Mouse (Mus musculus) MN1 (cell line): ENCODE measurements around the gene Arrb2.
"Not testable (repeated sequence)": the region's sequence is repeated elsewhere in the genome, so short reads cannot be mapped to it uniquely, and the experiment has no call there.

ENCODE experiments used
- DNase-seq: peaks from one replicate; pipeline ENCODE4 v3.0.0-alpha.2; 2016; ENCODE audit warnings: low spot score

Gene Arrb2

DNA sequence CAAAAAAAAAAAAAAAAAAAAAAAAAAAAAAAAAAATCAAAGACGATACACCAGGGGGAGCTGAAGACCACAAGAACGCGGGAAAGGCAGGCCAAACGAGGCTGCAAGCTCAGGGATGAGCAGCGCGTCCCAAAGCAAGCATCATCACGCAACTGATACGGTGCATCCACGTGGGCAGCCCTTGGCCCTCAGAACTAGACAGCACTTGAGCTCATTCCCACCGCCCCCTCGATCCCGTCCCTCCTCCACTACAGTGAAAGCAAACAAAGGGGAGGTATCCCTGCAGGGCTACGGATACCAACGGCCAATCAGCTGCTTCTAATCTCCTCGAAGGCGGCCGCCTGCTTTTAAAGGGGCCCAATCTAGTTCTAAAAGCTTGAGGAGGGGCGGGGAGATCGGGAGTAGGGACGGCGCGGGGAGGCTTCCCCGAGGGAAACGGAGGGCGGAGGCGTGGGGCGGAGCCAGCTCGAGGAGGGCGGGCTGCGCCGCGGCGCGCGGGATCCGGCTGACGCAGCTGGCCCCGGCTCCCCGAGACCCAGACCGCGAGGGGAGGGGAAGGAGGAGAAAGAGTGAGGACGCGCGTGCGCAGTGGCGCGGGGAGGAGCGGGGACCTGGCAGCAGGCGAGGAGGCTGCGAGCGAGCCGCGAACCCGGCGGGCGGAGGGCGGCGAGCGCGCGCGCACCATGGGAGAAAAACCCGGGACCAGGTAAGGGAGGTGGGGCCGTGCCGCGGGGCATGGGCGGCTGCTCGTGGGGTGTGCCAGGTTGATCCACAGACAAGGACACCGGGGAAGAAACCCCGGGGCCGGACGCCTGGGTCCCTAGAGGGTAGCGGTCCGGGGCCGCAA is at the start of gene Arrb2:
Gene Arrb2 (plus strand): TSS at position 588 of the 847 bp plus-strand sequence.
- DNase-seq, result peak; percentile 97

- DNase-seq, result no peak
Observed at GRCm38 (mm10) chr11:70384136-70384535, 48.3 kb upstream of the Arrb2 start.

DNA sequence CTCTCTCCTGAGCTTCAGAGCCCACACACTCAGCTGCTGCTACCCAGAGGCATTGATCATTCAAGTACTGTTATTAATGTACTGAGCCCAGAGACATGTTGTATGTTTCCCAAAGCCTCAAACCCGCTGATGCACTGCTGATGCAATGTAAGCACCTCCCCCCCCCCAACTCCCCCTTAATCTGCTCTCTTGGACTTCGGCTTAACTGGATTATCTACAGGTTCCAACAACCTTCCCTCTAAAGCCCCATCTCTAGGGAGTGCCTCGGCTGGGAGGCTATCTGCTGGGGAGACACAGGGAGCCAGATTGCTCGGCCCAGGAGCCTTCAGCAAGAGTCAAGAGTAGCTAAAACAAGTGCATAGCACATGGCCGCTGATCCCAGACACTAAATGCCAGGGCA is 45.0 kb upstream of the Arrb2 start:
- peak; percentile 27 for DNase-seq

DNA sequence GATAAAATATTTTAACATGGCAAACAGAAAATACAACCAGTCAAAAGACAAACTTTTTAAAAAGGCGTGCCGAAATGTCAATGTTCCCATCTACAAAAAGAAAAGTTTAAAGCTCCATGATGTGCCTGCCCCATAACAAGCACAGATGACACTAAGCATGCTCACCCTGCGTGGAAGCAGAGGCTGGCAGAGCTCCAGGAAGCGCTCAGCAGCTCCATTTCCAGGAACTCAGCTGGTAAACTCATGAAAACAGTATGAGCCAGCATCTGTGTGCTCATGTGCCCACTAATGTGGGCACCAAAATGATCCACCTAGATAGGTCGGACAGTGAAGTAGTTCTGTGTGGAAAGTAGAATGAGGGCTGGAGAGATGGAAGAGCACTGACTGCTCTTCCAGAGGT is 43.0 kb upstream of the Arrb2 start:
- DNase-seq, result no peak

DNA sequence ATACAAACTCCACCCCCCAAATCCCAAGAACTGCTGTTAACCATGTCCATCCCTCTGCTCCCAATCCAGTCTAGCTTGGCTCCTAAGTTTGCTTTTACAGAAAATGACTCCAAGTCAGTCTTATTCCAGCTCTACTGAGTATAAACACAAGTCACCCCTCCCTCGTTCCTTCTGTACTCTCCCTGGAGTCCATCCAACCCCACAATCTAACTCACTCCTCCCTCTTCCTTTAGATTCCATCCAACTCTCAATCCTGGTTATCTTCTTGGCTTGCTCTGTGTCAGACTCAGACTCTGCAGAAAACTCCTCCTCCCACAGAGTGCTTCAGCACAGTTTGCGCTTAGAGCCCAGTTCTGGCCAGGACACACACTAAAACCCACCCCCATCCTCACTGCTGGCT is 28.8 kb upstream of the Arrb2 start:
- no peak for DNase-seq

GRCm38 (mm10) chr11:70409594-70410296 is 22.7 kb upstream of the Arrb2 start, which contains the start of gene Pelp1:
TSS of gene Pelp1 (minus strand) at chr11:70410031.
- peak; percentile 96 for DNase-seq

GRCm38 (mm10) chr11:70410297-70410643 is 22.2 kb upstream of the Arrb2 start:
- no peak for DNase-seq

GRCm38 (mm10) chr11:70412591-70412990 is 19.8 kb upstream of the Arrb2 start:
- DNase-seq, result no peak

DNA sequence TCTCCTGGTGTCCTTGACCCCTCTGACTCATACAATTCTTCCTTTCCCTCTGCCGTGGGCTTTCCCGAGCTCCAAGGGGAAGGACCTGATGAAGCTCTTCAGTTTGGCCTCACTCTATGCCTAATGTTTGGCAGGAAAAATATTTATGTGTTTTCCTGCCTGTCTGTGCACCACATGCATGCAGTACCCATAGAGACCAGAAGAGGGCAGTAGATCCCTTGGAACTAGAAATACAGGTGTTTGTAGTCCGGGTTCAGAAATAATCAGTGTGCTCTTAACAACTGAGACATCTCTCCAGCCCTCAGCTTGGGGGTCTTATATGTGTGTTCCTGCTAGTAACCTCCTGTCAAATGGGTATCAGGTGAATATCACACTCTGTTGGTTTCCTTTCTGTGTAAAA is 18.5 kb upstream of the Arrb2 start:
- DNase-seq, result peak; percentile 76

DNA sequence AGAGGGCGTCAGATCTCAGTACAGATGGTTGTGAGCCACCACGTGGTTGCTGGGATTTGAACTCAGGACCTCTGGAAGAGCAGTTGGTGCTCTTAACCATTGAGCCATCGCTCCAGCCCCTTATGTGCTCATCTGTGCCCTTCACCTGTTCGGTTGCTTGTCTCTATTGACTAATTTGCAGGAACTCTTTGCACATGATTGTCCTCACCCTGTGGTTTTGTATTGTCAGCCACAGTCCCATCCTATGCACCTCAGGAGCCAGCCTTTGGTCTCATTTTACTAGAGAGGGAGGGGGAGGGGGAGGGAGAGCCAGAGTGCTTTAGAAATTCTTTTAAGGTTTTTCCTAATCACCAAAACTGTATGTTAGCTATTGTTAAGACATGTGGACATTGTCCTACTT is 14.2 kb upstream of the Arrb2 start:
- no peak for DNase-seq

DNA sequence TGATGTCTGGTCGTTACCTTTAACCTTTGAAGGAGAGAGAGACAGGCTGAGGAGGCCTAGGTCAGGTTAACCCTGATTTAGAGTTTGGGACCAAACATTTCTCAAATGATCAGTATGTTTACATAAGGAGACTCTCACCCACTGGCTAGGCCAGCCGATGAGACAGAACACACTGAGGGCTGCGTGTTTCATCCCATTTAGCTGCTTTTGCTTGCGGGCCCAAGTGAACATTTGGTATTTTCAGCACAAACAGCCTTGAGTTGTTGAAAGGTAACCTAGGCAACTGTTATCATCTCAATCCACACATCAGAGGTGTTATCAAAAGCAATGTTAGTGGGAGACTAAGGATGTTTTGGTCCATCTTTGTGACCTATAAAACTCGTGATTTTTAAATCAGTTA is 12.9 kb upstream of the Arrb2 start:
- no peak for DNase-seq

DNA sequence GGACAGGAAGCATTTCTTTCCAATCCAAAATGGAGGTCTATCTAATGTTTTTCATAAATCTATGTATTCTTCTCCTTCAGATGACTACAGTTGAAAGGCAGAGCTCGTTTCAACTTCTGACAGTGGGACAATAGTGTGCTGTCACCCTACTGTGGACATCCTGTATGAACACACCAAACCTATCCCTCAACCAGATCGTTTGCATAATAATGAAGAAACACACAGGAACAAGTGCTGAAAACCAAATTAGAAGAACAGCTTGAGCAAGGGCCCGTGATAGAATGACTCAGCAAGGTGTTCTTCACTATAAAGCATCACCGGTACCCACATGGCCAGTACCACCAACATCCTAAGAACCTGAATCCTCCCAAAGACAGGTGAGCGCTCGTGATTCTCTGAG is 5.8 kb upstream of the Arrb2 start:
- DNase-seq, result not testable (repeated sequence)

GRCm38 (mm10) chr11:70431574-70431973 is 861 bp upstream of the Arrb2 start:
- peak; percentile 37 for DNase-seq

- peak; percentile 49 for DNase-seq
Observed at GRCm38 (mm10) chr11:70432895-70433568, 597 bp downstream of the Arrb2 start.

- no peak for DNase-seq
Observed at GRCm38 (mm10) chr11:70433569-70433943, 1.1 kb downstream of the Arrb2 start.

- DNase-seq, result no peak
Observed at GRCm38 (mm10) chr11:70433951-70434350, 1.5 kb downstream of the Arrb2 start.

- no peak for DNase-seq
Observed at GRCm38 (mm10) chr11:70435476-70435875, 3.0 kb downstream of the Arrb2 start.

- no peak for DNase-seq
Observed at GRCm38 (mm10) chr11:70437426-70437825, 5.0 kb downstream of the Arrb2 start.

- no peak for DNase-seq
Observed at GRCm38 (mm10) chr11:70438728-70439374, 6.4 kb downstream of the Arrb2 start.

DNA sequence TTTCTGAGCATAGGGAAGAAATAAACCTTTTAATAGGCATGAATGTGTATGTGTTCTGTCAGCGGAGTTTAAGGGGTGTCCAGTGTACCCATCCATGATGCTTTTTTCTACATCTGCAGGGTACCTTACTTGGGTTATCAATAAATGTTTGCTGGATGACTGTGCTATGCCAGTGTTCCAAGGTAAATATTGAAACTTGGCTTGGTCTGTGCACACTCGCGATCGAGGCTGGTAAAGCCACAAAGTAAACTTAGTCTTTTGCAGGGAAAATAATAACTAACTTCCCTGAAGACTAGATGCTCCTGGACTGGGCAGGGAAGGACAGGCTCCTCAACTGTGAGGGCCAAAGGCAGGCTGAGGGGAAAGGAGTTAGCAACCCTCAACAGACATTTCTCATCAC is 8.2 kb downstream of the Arrb2 start:
- no peak for DNase-seq

DNA sequence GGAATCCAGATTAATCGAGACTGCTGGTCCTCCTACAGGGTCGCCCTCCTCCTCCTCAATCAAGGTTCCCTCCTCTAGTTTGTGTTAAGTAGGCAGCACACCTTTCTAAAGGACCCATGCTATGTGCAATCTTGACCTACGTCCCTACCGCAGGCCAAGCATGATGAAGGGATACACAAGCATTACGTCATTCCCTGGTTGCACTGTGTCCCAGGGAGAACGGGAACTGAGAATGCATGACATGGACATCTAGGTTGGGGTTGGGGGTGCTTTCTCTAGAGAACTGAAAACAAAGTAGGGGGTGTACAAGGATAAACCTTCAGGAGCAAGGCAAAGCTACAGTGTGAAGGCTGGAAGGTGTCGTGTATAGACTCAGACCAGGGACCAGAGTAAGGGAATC is 9.4 kb downstream of the Arrb2 start:
- no peak for DNase-seq

DNA sequence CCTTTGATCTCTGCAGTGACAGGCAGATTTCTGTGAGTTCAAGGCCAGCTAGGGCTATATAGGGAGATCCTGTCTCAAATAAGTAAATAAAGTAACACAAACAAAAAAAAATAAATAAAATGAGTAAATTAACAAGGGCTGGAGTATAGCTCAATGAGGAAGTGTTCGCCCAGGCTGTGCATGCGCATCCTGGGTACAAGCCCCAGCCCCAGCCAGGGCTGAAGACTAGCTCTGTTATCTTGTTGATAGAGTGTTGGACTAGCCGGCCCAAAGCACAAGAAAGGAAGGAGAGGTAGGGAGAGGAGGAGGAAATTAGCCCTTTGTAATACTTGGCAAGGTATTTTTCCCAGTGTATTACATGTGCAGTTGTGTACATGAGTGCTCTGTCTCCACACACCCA is 11.5 kb downstream of the Arrb2 start:
- DNase-seq, result no peak
